Mouse (Mus musculus): Measurements from ENCODE around the gene Spata25. TPM values are rescaled to one million over a fixed set of nuclear protein-coding genes. Genes with fewer than 3 reads are reported as not detected.

Gene Spata25
- polyA plus RNA-seq, 1 experiment from 2014 or later, result not detected

GRCm38 (mm10) chr2:164833314-164833959 is 5.1 kb upstream of the Spata25 start, which contains the start of gene Neurl2:
Gene Neurl2 (minus strand): TSS chr2:164833456.
- peaks cover 23% of the 10 kb centered on the region for H3K36me3 ChIP-seq (ENCODE audit: control insufficient read depth, insufficient read depth)
- H3K9ac ChIP-seq (ENCODE audit: low read depth, low read length), result peak within 1 kb of the TSS; percentile 61
- peak within 1 kb of the TSS; percentile 57 for H3K4me3 ChIP-seq (ENCODE audit: low read depth, low read length)
- peak; percentile 52 for ATAC-seq
- 0 out of 2 replicates have a peak, but pooled peaks cover 3% of the 10 kb centered on the region for H3K4me1 ChIP-seq (replicated peaks; ENCODE audit: control insufficient read depth, insufficient read depth, low read length)
- H3K27ac ChIP-seq (ENCODE audit: low read depth, low read length), result peak within 1 kb of the TSS; percentile 83
- WGBS, result under 1% methylated on average over 30 of the region's 31 CpGs
- no peaks in the 10 kb centered on the region for H3K27me3 ChIP-seq (replicated peaks; ENCODE audit: control insufficient read depth, insufficient read depth, low read length)
- no peaks in the 10 kb centered on the region for H3K9me3 ChIP-seq (ENCODE audit: control insufficient read depth)
- H3K4me2 ChIP-seq (replicated peaks; ENCODE audit: low read depth), result peak within 1 kb of the TSS; percentile 92
- peak; percentile 48 for TF ChIP-seq CTCF (IDR thresholded peaks at IDR 0.05; ENCODE audit: low read depth)

- WGBS, result 1% methylated on average over 35 of the region's 35 CpGs
- peak within 1 kb of the TSS; percentile 61 for H3K9ac ChIP-seq (ENCODE audit: low read depth, low read length)
- H3K4me2 ChIP-seq (replicated peaks; ENCODE audit: low read depth), result peak within 1 kb of the TSS; percentile 92
- peaks cover 21% of the 10 kb centered on the region for H3K36me3 ChIP-seq (ENCODE audit: control insufficient read depth, insufficient read depth)
- peak within 1 kb of the TSS; percentile 57 for H3K4me3 ChIP-seq (ENCODE audit: low read depth, low read length)
- TF ChIP-seq CTCF (IDR thresholded peaks at IDR 0.05; ENCODE audit: low read depth), result peak; percentile 87
- no peaks in the 10 kb centered on the region for H3K27me3 ChIP-seq (replicated peaks; ENCODE audit: control insufficient read depth, insufficient read depth, low read length)
- no peaks in the 10 kb centered on the region for H3K9me3 ChIP-seq (ENCODE audit: control insufficient read depth)
- ATAC-seq, result peak; percentile 43
- 0 out of 2 replicates have a peak, but pooled peaks cover 3% of the 10 kb centered on the region for H3K4me1 ChIP-seq (replicated peaks; ENCODE audit: control insufficient read depth, insufficient read depth, low read length)
- peak within 1 kb of the TSS; percentile 83 for H3K27ac ChIP-seq (ENCODE audit: low read depth, low read length)
Observed at GRCm38 (mm10) chr2:164832748-164833301, 4.5 kb upstream of the Spata25 start, which contains the start of gene Ctsa. Gene Ctsa (plus strand): TSS chr2:164832873.

GRCm38 (mm10) chr2:164832032-164832747 is 3.9 kb upstream of the Spata25 start:
- H3K27ac ChIP-seq (ENCODE audit: low read depth, low read length), result peak overlapping the region; percentile 83
- H3K4me3 ChIP-seq (ENCODE audit: low read depth, low read length), result no peak overlapping the region
- no peaks in the 10 kb centered on the region for H3K27me3 ChIP-seq (replicated peaks; ENCODE audit: control insufficient read depth, insufficient read depth, low read length)
- H3K9me3 ChIP-seq (ENCODE audit: control insufficient read depth), result no peaks in the 10 kb centered on the region
- peaks cover 21% of the 10 kb centered on the region for H3K36me3 ChIP-seq (ENCODE audit: control insufficient read depth, insufficient read depth)
- peak overlapping the region; percentile 92 for H3K4me2 ChIP-seq (replicated peaks; ENCODE audit: low read depth)
- H3K9ac ChIP-seq (ENCODE audit: low read depth, low read length), result peak overlapping the region; percentile 61
- ATAC-seq, result no peak
- H3K4me1 ChIP-seq (replicated peaks; ENCODE audit: control insufficient read depth, insufficient read depth, low read length), result 0 out of 2 replicates have a peak, but pooled peaks cover 3% of the 10 kb centered on the region
- TF ChIP-seq CTCF (IDR thresholded peaks at IDR 0.05; ENCODE audit: low read depth), result no peak
- 53% methylated on average over 16 of the region's 16 CpGs for WGBS

GRCm38 (mm10) chr2:164831029-164831428 is 2.7 kb upstream of the Spata25 start:
- TF ChIP-seq CTCF (IDR thresholded peaks at IDR 0.05; ENCODE audit: low read depth), result no peak
- Histone ChIP-seq H3K27ac (ENCODE audit: low read depth, low read length) (no peak overlapping the region; the same call in 1 of the 2 replicates), H3K9ac (ENCODE audit: low read depth, low read length) (no peak overlapping the region), H3K4me1 (replicated peaks; ENCODE audit: control insufficient read depth, insufficient read depth, low read length) (0 out of 2 replicates have a peak, but pooled peaks cover 3% of the 10 kb centered on the region), H3K4me3 (ENCODE audit: low read depth, low read length) (no peak overlapping the region), H3K36me3 (ENCODE audit: control insufficient read depth, insufficient read depth) (peaks cover 22% of the 10 kb centered on the region), H3K27me3 (replicated peaks; ENCODE audit: control insufficient read depth, insufficient read depth, low read length) (no peaks in the 10 kb centered on the region), H3K4me2 (replicated peaks; ENCODE audit: low read depth) (no peak overlapping the region), H3K9me3 (ENCODE audit: control insufficient read depth) (no peaks in the 10 kb centered on the region)
- peak; percentile 22; the same call in 1 of the 2 replicates for ATAC-seq
- WGBS, result 66% methylated on average over 10 of the region's 10 CpGs

GRCm38 (mm10) chr2:164829090-164829489 is 753 bp upstream of the Spata25 start:
- TF ChIP-seq CTCF (IDR thresholded peaks at IDR 0.05; ENCODE audit: low read depth), result no peak
- 93% methylated on average over 1 of the region's 1 CpGs for WGBS
- no peak overlapping the region for H3K9ac ChIP-seq (ENCODE audit: low read depth, low read length)
- 0 out of 2 replicates have a peak, but pooled peaks cover 3% of the 10 kb centered on the region for H3K4me1 ChIP-seq (replicated peaks; ENCODE audit: control insufficient read depth, insufficient read depth, low read length)
- peaks cover 34% of the 10 kb centered on the region for H3K36me3 ChIP-seq (ENCODE audit: control insufficient read depth, insufficient read depth)
- no peaks in the 10 kb centered on the region for H3K27me3 ChIP-seq (replicated peaks; ENCODE audit: control insufficient read depth, insufficient read depth, low read length)
- H3K9me3 ChIP-seq (ENCODE audit: control insufficient read depth), result no peaks in the 10 kb centered on the region
- H3K4me3 ChIP-seq (ENCODE audit: low read depth, low read length), result no peak overlapping the region
- H3K4me2 ChIP-seq (replicated peaks; ENCODE audit: low read depth), result no peak overlapping the region
- no peak for ATAC-seq
- no peak overlapping the region for H3K27ac ChIP-seq (ENCODE audit: low read depth, low read length)

All from intestine, postnatal 0 days (tissue).